Mouse (Mus musculus) gastrocnemius, postnatal 10 days (tissue): ENCODE measurements around the gene Rpl18. TPM values are rescaled to one million over a fixed set of nuclear protein-coding genes. Genes with fewer than 3 reads are reported as not detected.

Experiments
- DNase-seq: peaks from one replicate; pipeline ENCODE4 v3.0.0; 2021; ENCODE audit warnings: mixed read lengths
- total RNA-seq, 2 experiments: library from RNA; stranded (reverse); gene quantifications; 2 replicates each; pipeline ENCODE4 v1.2.3; 2021

Gene Rpl18
- total RNA-seq, 2 experiments from 2014 or later, result 793 to 822 TPM

- no peak for DNase-seq
Observed at GRCm38 (mm10) chr7:45713881-45714520, 1.3 kb upstream of the Rpl18 start.

- DNase-seq, result no peak
Observed at GRCm38 (mm10) chr7:45714630-45715089, 597 bp upstream of the Rpl18 start.

- DNase-seq, result peak; percentile 20
Observed at GRCm38 (mm10) chr7:45715741-45716459, 643 bp downstream of the Rpl18 start.

- peak; percentile 3 for DNase-seq
Observed at GRCm38 (mm10) chr7:45716460-45716857, 1.2 kb downstream of the Rpl18 start.

GRCm38 (mm10) chr7:45716952-45717917 is 2.0 kb downstream of the Rpl18 start:
- DNase-seq, result no peak

- DNase-seq, result peak; percentile 98
Observed at GRCm38 (mm10) chr7:45717918-45718297, 2.7 kb downstream of the Rpl18 start, which contains the start of gene Sphk2. Gene Sphk2 (minus strand): TSS chr7:45718002.

GRCm38 (mm10) chr7:45718331-45718730 is 3.1 kb downstream of the Rpl18 start:
- no peak for DNase-seq

- peak; percentile 8 for DNase-seq
Observed at GRCm38 (mm10) chr7:45719180-45719579, 3.9 kb downstream of the Rpl18 start.

- peak; percentile 7 for DNase-seq
Observed at GRCm38 (mm10) chr7:45719738-45720412, 4.6 kb downstream of the Rpl18 start.

- peak; percentile 3 for DNase-seq
Observed at GRCm38 (mm10) chr7:45720413-45721233, 5.4 kb downstream of the Rpl18 start, which contains the start of gene Fam83e. Gene Fam83e (plus strand): TSS chr7:45721212.

- DNase-seq, result no peak
Observed at GRCm38 (mm10) chr7:45721234-45721571, 5.9 kb downstream of the Rpl18 start.

GRCm38 (mm10) chr7:45721642-45722347 is 6.5 kb downstream of the Rpl18 start:
- DNase-seq, result peak; percentile 25

- peak; percentile 37 for DNase-seq
Observed at GRCm38 (mm10) chr7:45722348-45722713, 7.1 kb downstream of the Rpl18 start.

GRCm38 (mm10) chr7:45723301-45723700 is 8.0 kb downstream of the Rpl18 start:
- DNase-seq, result no peak

GRCm38 (mm10) chr7:45723781-45724180 is 8.5 kb downstream of the Rpl18 start:
- no peak for DNase-seq

- DNase-seq, result no peak
Observed at GRCm38 (mm10) chr7:45725151-45725550, 9.9 kb downstream of the Rpl18 start.

- DNase-seq, result no peak
Observed at GRCm38 (mm10) chr7:45725713-45726112, 10.5 kb downstream of the Rpl18 start, which contains the start of gene Spaca4. Gene Spaca4 (minus strand): TSS chr7:45725813.

GRCm38 (mm10) chr7:45726419-45726818 is 11.2 kb downstream of the Rpl18 start:
- no peak for DNase-seq

- no peak for DNase-seq
Observed at GRCm38 (mm10) chr7:45727625-45728024, 12.4 kb downstream of the Rpl18 start.

- DNase-seq, result peak; percentile 42
Observed at GRCm38 (mm10) chr7:45730727-45731431, 15.6 kb downstream of the Rpl18 start.
